Mouse (Mus musculus) midbrain, embryonic 14.5 days (tissue): ENCODE results near the gene Ncbp2. TPM values are rescaled to one million over a fixed set of nuclear protein-coding genes. Genes with fewer than 3 reads are reported as not detected.

Experiments
- ATAC-seq: fragments of 200-750 bp; cut with Nextera tagmentation; 2 replicates; pipeline ENCODE4 v1.8.0; 2017; ENCODE audit warnings: moderate number of reproducible peaks, moderate library complexity; ENCODE audit not compliant: low FRiP score, low TSS enrichment
- DNase-seq: peaks from one replicate; pipeline ENCODE4 v3.0.0-alpha.2; 2015
- H3K27ac ChIP-seq: fragments of 300-500 bp; sonication (generic); replicated peaks from 2 replicates; pipeline ENCODE4 v1.5.1; 2014; ENCODE audit warnings: mild to moderate bottlenecking, low read depth, low read length, moderate library complexity
- H3K27me3 ChIP-seq: fragments of 300-500 bp; sonication (generic); 2 replicates; pipeline ENCODE4 v1.6.1; 2014; ENCODE audit warnings: low read length, control low read depth, mixed read lengths; ENCODE audit not compliant: control insufficient read depth, insufficient read depth
- H3K36me3 ChIP-seq: fragments of 300-500 bp; sonication (generic); 2 replicates; pipeline ENCODE4 v1.6.1; 2014; ENCODE audit warnings: low read length, control low read depth; ENCODE audit not compliant: control insufficient read depth, insufficient read depth
- H3K4me1 ChIP-seq: fragments of 300-500 bp; sonication (generic); 2 replicates; pipeline ENCODE4 v1.6.1; 2014; ENCODE audit warnings: mild to moderate bottlenecking, antibody characterized with exemption, low read length, control low read depth; ENCODE audit not compliant: control insufficient read depth, insufficient read depth
- H3K4me2 ChIP-seq: fragments of 300-500 bp; sonication (generic); 2 replicates; pipeline ENCODE4 v1.6.1; 2014; ENCODE audit warnings: mild to moderate bottlenecking, low read length, moderate library complexity
- H3K4me3 ChIP-seq: fragments of 300-500 bp; sonication (generic); replicated peaks from 2 replicates; pipeline ENCODE4 v1.5.1; 2014; ENCODE audit warnings: low read depth, low read length
- H3K9ac ChIP-seq: fragments of 300-500 bp; sonication (generic); replicated peaks from 2 replicates; pipeline ENCODE4 v1.6.1; 2014; ENCODE audit warnings: mild to moderate bottlenecking, low read length, moderate library complexity
- H3K9me3 ChIP-seq: fragments of 300-500 bp; sonication (generic); 2 replicates; pipeline ENCODE4 v1.6.1; 2016; ENCODE audit warnings: low read length, control low read depth, mixed read lengths; ENCODE audit not compliant: control insufficient read depth
- WGBS: fragments of 180-500 bp; shearing (Covaris S2); extraction: QIAGEN DNeasy Blood & Tissue Kit; methylation state at CpG from one replicate; pipeline ENCODE4 v1.1.7; 2014; 5-methylcytosine and 5-hydroxymethylcytosine counted together
- polyA plus RNA-seq: library from polyadenylated mRNA; unstranded; fragments of >200 nt; fragmentation: Nextera tagmentation; extraction: Ambion mirVana; gene quantifications from 2 replicates; pipeline ENCODE4 v1.2.1, GENCODE M21; 2014

Gene Ncbp2
- polyA plus RNA-seq, 1 experiment from 2014 or later: 104 TPM

- no peaks in the 10 kb centered on the region for H3K27me3 ChIP-seq
- H3K36me3 ChIP-seq: no peaks in the 10 kb centered on the region
- H3K4me3 ChIP-seq: no peak overlapping the region
- no peaks in the 10 kb centered on the region for H3K9me3 ChIP-seq
- ATAC-seq: no peak
- WGBS: 80% methylated on average over 10 of the region's 10 CpGs
- no peak overlapping the region for H3K27ac ChIP-seq
- no peak overlapping the region for H3K9ac ChIP-seq
- H3K4me1 ChIP-seq: peaks cover 9% of the 10 kb centered on the region
- no peak overlapping the region for H3K4me2 ChIP-seq
- no peak for DNase-seq
These were observed 37.9 kb upstream of the Ncbp2 start for GRCm38 (mm10) chr16:31910281-31910847.

GRCm38 (mm10) chr16:31917776-31918175, 30.5 kb upstream of the Ncbp2 start:
- no peaks in the 10 kb centered on the region for H3K36me3 ChIP-seq
- H3K27me3 ChIP-seq: no peaks in the 10 kb centered on the region
- peak; percentile 4 for DNase-seq
- H3K4me1 ChIP-seq: no peaks in the 10 kb centered on the region
- H3K9ac ChIP-seq: no peak overlapping the region
- H3K4me3 ChIP-seq: no peak overlapping the region
- no peak for ATAC-seq
- no peaks in the 10 kb centered on the region for H3K9me3 ChIP-seq
- no peak overlapping the region for H3K27ac ChIP-seq
- H3K4me2 ChIP-seq: no peak overlapping the region
- 81% methylated on average over 11 of the region's 11 CpGs for WGBS

- H3K4me3 ChIP-seq: no peak overlapping the region
- H3K9me3 ChIP-seq: no peaks in the 10 kb centered on the region
- H3K27me3 ChIP-seq: no peaks in the 10 kb centered on the region
- WGBS: 4% methylated on average over 14 of the region's 14 CpGs
- H3K27ac ChIP-seq: no peak overlapping the region
- DNase-seq (peak; percentile 96), ATAC-seq (no peak; the same call in 1 of the 2 replicates)
- H3K4me1 ChIP-seq: no peaks in the 10 kb centered on the region
- no peaks in the 10 kb centered on the region for H3K36me3 ChIP-seq
- peak overlapping the region; percentile 37 for H3K4me2 ChIP-seq
- H3K9ac ChIP-seq: peak overlapping the region; percentile 39; the same call in 1 of the 2 replicates
These were observed 30.0 kb upstream of the Ncbp2 start for GRCm38 (mm10) chr16:31918248-31918724.

- ATAC-seq (no peak), DNase-seq (no peak)
- H3K27ac ChIP-seq: no peak overlapping the region
- no peak overlapping the region for H3K4me2 ChIP-seq
- no peak overlapping the region for H3K4me3 ChIP-seq
- H3K36me3 ChIP-seq: no peaks in the 10 kb centered on the region
- no peaks in the 10 kb centered on the region for H3K27me3 ChIP-seq
- no peaks in the 10 kb centered on the region for H3K9me3 ChIP-seq
- H3K4me1 ChIP-seq: no peaks in the 10 kb centered on the region
- H3K9ac ChIP-seq: no peak overlapping the region
- 88% methylated on average over 6 of the region's 6 CpGs for WGBS
These were observed 23.9 kb upstream of the Ncbp2 start for GRCm38 (mm10) chr16:31924368-31924767.

GRCm38 (mm10) chr16:31926091-31926490, 22.2 kb upstream of the Ncbp2 start:
- no peak for DNase-seq
- no peaks in the 10 kb centered on the region for H3K27me3 ChIP-seq
- H3K4me3 ChIP-seq: no peak overlapping the region
- no peak overlapping the region for H3K4me2 ChIP-seq
- no peak overlapping the region for H3K27ac ChIP-seq
- ATAC-seq: no peak
- H3K4me1 ChIP-seq: no peaks in the 10 kb centered on the region
- no peak overlapping the region for H3K9ac ChIP-seq
- 66% methylated on average over 6 of the region's 6 CpGs for WGBS
- no peaks in the 10 kb centered on the region for H3K36me3 ChIP-seq
- no peaks in the 10 kb centered on the region for H3K9me3 ChIP-seq

GRCm38 (mm10) chr16:31926547-31927182, 21.6 kb upstream of the Ncbp2 start:
- DNase-seq (no peak), ATAC-seq (no peak)
- H3K36me3 ChIP-seq: no peaks in the 10 kb centered on the region
- no peaks in the 10 kb centered on the region for H3K9me3 ChIP-seq
- H3K9ac ChIP-seq: no peak overlapping the region
- no peaks in the 10 kb centered on the region for H3K27me3 ChIP-seq
- H3K4me3 ChIP-seq: no peak overlapping the region
- H3K4me2 ChIP-seq: no peak overlapping the region
- H3K27ac ChIP-seq: no peak overlapping the region
- no peaks in the 10 kb centered on the region for H3K4me1 ChIP-seq
- 83% methylated on average over 13 of the region's 13 CpGs for WGBS

GRCm38 (mm10) chr16:31927412-31927811, 20.9 kb upstream of the Ncbp2 start:
- Histone ChIP-seq H3K9me3 (no peaks in the 10 kb centered on the region), H3K4me1 (no peaks in the 10 kb centered on the region), H3K36me3 (no peaks in the 10 kb centered on the region), H3K27ac (no peak overlapping the region), H3K4me2 (no peak overlapping the region), H3K9ac (no peak overlapping the region), H3K27me3 (no peaks in the 10 kb centered on the region), H3K4me3 (no peak overlapping the region)
- DNase-seq (no peak), ATAC-seq (no peak)
- 91% methylated on average over 5 of the region's 5 CpGs for WGBS

- H3K36me3 ChIP-seq: no peaks in the 10 kb centered on the region
- no peak for ATAC-seq
- H3K4me2 ChIP-seq: peak overlapping the region; percentile 8; the same call in 1 of the 2 replicates
- peaks cover 20% of the 10 kb centered on the region for H3K4me1 ChIP-seq
- H3K27ac ChIP-seq: no peak overlapping the region
- peak; percentile 21 for DNase-seq
- no peak overlapping the region for H3K4me3 ChIP-seq
- H3K9ac ChIP-seq: no peak overlapping the region
- H3K9me3 ChIP-seq: no peaks in the 10 kb centered on the region
- 50% methylated on average over 17 of the region's 17 CpGs for WGBS
- peaks cover 4% of the 10 kb centered on the region; the same call in 1 of the 2 replicates for H3K27me3 ChIP-seq
These were observed 17.0 kb upstream of the Ncbp2 start for GRCm38 (mm10) chr16:31931330-31931729.

GRCm38 (mm10) chr16:31932255-31932654, 16.1 kb upstream of the Ncbp2 start:
- Histone ChIP-seq H3K4me2 (peak overlapping the region; percentile 86), H3K9me3 (no peaks in the 10 kb centered on the region), H3K27me3 (peaks cover 4% of the 10 kb centered on the region; the same call in 1 of the 2 replicates), H3K27ac (peak overlapping the region; percentile 92), H3K4me1 (peaks cover 20% of the 10 kb centered on the region), H3K9ac (no peak overlapping the region), H3K4me3 (no peak overlapping the region), H3K36me3 (no peaks in the 10 kb centered on the region)
- 36% methylated on average over 5 of the region's 5 CpGs for WGBS
- ATAC-seq: no peak
- DNase-seq: peak; percentile 20
